Mouse (Mus musculus): Measurements from ENCODE around the gene Arhgap21.

- TF ChIP-seq GATA1 (IDR thresholded peaks at IDR 0.05; ENCODE audit: borderline replicate concordance, low read length) (no peak), FLI1 (IDR thresholded peaks at IDR 0.05; ENCODE audit: low read length) (no peak)
These were observed 154.7 kb downstream of the Arhgap21 start for GRCm38 (mm10) chr2:20813986-20814385.

All from megakaryocyte, embryonic 14.5 days (primary cell).